Mouse (Mus musculus): ENCODE measurements around the gene Dck. TPM values are rescaled to one million over a fixed set of nuclear protein-coding genes. Genes with fewer than 3 reads are reported as not detected.

Gene Dck
- polyA plus RNA-seq, 1 experiment from 2014 or later = 96.1 TPM

- Histone ChIP-seq H3K27me3 (replicated peaks) (no peaks in the 10 kb centered on the region), H3K4me2 (no peak overlapping the region), H3K4me1 (no peaks in the 10 kb centered on the region), H3K27ac (no peak overlapping the region), H3K9ac (no peak overlapping the region), H3K9me3 (replicated peaks) (no peaks in the 10 kb centered on the region), H3K4me3 (no peak overlapping the region), H3K36me3 (peaks cover 60% of the 10 kb centered on the region)
- 73% methylated on average over 4 of the region's 4 CpGs for WGBS (ENCODE audit: insufficient replicate concordance)
- ATAC-seq = no peak
Measured at GRCm38 (mm10) chr5:88753199-88753598, 11.6 kb upstream of the Dck start.

- ATAC-seq = no peak
Measured at GRCm38 (mm10) chr5:88762611-88763010, 2.2 kb upstream of the Dck start.

GRCm38 (mm10) chr5:88764430-88764986 is 288 bp upstream of the Dck start:
- Histone ChIP-seq H3K4me3 (peak overlapping the region; percentile 91), H3K27me3 (replicated peaks) (no peaks in the 10 kb centered on the region), H3K9me3 (replicated peaks) (no peaks in the 10 kb centered on the region), H3K4me1 (peaks cover 48% of the 10 kb centered on the region), H3K9ac (peak overlapping the region; percentile 49), H3K4me2 (peak overlapping the region; percentile 80), H3K27ac (peak overlapping the region; percentile 78), H3K36me3 (peaks cover 25% of the 10 kb centered on the region)
- peak; percentile 53 for ATAC-seq
- WGBS (ENCODE audit: insufficient replicate concordance) = 1% methylated on average over 23 of the region's 23 CpGs

More at GRCm38 (mm10) chr5:88762611-88763010, 2.2 kb upstream of the Dck start:
- H3K36me3 ChIP-seq = peaks cover 26% of the 10 kb centered on the region
- no peak overlapping the region for H3K9ac ChIP-seq
- no peak overlapping the region for H3K4me3 ChIP-seq
- 91% methylated on average over 5 of the region's 5 CpGs for WGBS (ENCODE audit: insufficient replicate concordance)
- H3K27me3 ChIP-seq (replicated peaks) = no peaks in the 10 kb centered on the region
- H3K4me2 ChIP-seq = no peak overlapping the region
- no peaks in the 10 kb centered on the region for H3K9me3 ChIP-seq (replicated peaks)
- peaks cover 30% of the 10 kb centered on the region for H3K4me1 ChIP-seq
- H3K27ac ChIP-seq = no peak overlapping the region

- Histone ChIP-seq H3K4me1 (peaks cover 52% of the 10 kb centered on the region), H3K4me3 (peak overlapping the region; percentile 91), H3K36me3 (peaks cover 36% of the 10 kb centered on the region), H3K4me2 (peak overlapping the region; percentile 80), H3K9me3 (replicated peaks) (no peaks in the 10 kb centered on the region), H3K27me3 (replicated peaks) (no peaks in the 10 kb centered on the region), H3K9ac (peak overlapping the region; percentile 89), H3K27ac (peak overlapping the region; percentile 94)
- 5% methylated on average over 6 of the region's 6 CpGs for WGBS (ENCODE audit: insufficient replicate concordance)
- no peak for ATAC-seq
Measured at GRCm38 (mm10) chr5:88765587-88765986, 791 bp downstream of the Dck start.

- peaks cover 41% of the 10 kb centered on the region for H3K36me3 ChIP-seq
- H3K27ac ChIP-seq = peak overlapping the region; percentile 94
- peaks cover 52% of the 10 kb centered on the region for H3K4me1 ChIP-seq
- H3K27me3 ChIP-seq (replicated peaks) = no peaks in the 10 kb centered on the region
- no peak for ATAC-seq
- 47% methylated on average over 6 of the region's 6 CpGs for WGBS (ENCODE audit: insufficient replicate concordance)
- peak overlapping the region; percentile 89 for H3K9ac ChIP-seq
- no peaks in the 10 kb centered on the region for H3K9me3 ChIP-seq (replicated peaks)
- H3K4me3 ChIP-seq = peak overlapping the region; percentile 91
- peak overlapping the region; percentile 80 for H3K4me2 ChIP-seq
Measured at GRCm38 (mm10) chr5:88766121-88766520, 1.3 kb downstream of the Dck start.

GRCm38 (mm10) chr5:88766863-88767262 is 2.1 kb downstream of the Dck start:
- WGBS (ENCODE audit: insufficient replicate concordance) = 52% methylated on average over 5 of the region's 5 CpGs
- Histone ChIP-seq H3K4me3 (peak overlapping the region; percentile 91), H3K4me2 (peak overlapping the region; percentile 80), H3K27me3 (replicated peaks) (no peaks in the 10 kb centered on the region), H3K27ac (peak overlapping the region; percentile 94), H3K36me3 (peaks cover 49% of the 10 kb centered on the region), H3K4me1 (peaks cover 52% of the 10 kb centered on the region), H3K9ac (peak overlapping the region; percentile 89), H3K9me3 (replicated peaks) (no peaks in the 10 kb centered on the region)
- no peak for ATAC-seq

GRCm38 (mm10) chr5:88768201-88768600 is 3.4 kb downstream of the Dck start:
- H3K4me3 ChIP-seq = peak overlapping the region; percentile 91
- H3K9me3 ChIP-seq (replicated peaks) = no peaks in the 10 kb centered on the region
- H3K27me3 ChIP-seq (replicated peaks) = no peaks in the 10 kb centered on the region
- peak; percentile 38 for ATAC-seq
- H3K4me2 ChIP-seq = peak overlapping the region; percentile 80
- peaks cover 52% of the 10 kb centered on the region for H3K4me1 ChIP-seq
- peaks cover 57% of the 10 kb centered on the region for H3K36me3 ChIP-seq
- peak overlapping the region; percentile 94 for H3K27ac ChIP-seq
- WGBS (ENCODE audit: insufficient replicate concordance) = 32% methylated on average over 6 of the region's 6 CpGs
- peak overlapping the region; percentile 89 for H3K9ac ChIP-seq

GRCm38 (mm10) chr5:88782072-88782765 is 17.4 kb downstream of the Dck start:
- no peak for ATAC-seq
- H3K4me1 ChIP-seq = no peaks in the 10 kb centered on the region
- WGBS (ENCODE audit: insufficient replicate concordance) = 73% methylated on average over 7 of the region's 7 CpGs
- no peak overlapping the region for H3K9ac ChIP-seq
- no peak overlapping the region for H3K4me3 ChIP-seq
- H3K9me3 ChIP-seq (replicated peaks) = no peaks in the 10 kb centered on the region
- no peak overlapping the region for H3K4me2 ChIP-seq
- H3K36me3 ChIP-seq = peaks cover 82% of the 10 kb centered on the region
- H3K27me3 ChIP-seq (replicated peaks) = no peaks in the 10 kb centered on the region
- H3K27ac ChIP-seq = no peak overlapping the region

GRCm38 (mm10) chr5:88785059-88785458 is 20.3 kb downstream of the Dck start:
- H3K4me3 ChIP-seq = no peak overlapping the region
- no peaks in the 10 kb centered on the region for H3K4me1 ChIP-seq
- H3K9ac ChIP-seq = no peak overlapping the region
- H3K9me3 ChIP-seq (replicated peaks) = no peaks in the 10 kb centered on the region
- no peak overlapping the region for H3K4me2 ChIP-seq
- H3K27me3 ChIP-seq (replicated peaks) = no peaks in the 10 kb centered on the region
- ATAC-seq = no peak
- no peak overlapping the region for H3K27ac ChIP-seq
- H3K36me3 ChIP-seq = peaks cover 61% of the 10 kb centered on the region
- whole genome bisulfite sequencing (ENCODE audit: insufficient replicate concordance) = 82% methylated on average over 1 of the region's 1 CpGs

- WGBS (ENCODE audit: insufficient replicate concordance) = 48% methylated on average over 9 of the region's 9 CpGs
- no peak overlapping the region for H3K9ac ChIP-seq
- no peak overlapping the region for H3K4me3 ChIP-seq
- H3K36me3 ChIP-seq = peaks cover 13% of the 10 kb centered on the region
- H3K9me3 ChIP-seq (replicated peaks) = no peaks in the 10 kb centered on the region
- ATAC-seq = no peak
- H3K27ac ChIP-seq = no peak overlapping the region
- H3K27me3 ChIP-seq (replicated peaks) = no peaks in the 10 kb centered on the region
- H3K4me2 ChIP-seq = no peak overlapping the region
- no peaks in the 10 kb centered on the region for H3K4me1 ChIP-seq
Measured at GRCm38 (mm10) chr5:88790675-88791074, 25.9 kb downstream of the Dck start.

- no peak for ATAC-seq
- Histone ChIP-seq H3K9me3 (replicated peaks) (no peaks in the 10 kb centered on the region), H3K4me2 (no peak overlapping the region), H3K4me3 (no peak overlapping the region), H3K27ac (no peak overlapping the region), H3K4me1 (no peaks in the 10 kb centered on the region), H3K9ac (no peak overlapping the region), H3K36me3 (peaks cover 5% of the 10 kb centered on the region), H3K27me3 (replicated peaks) (no peaks in the 10 kb centered on the region)
- 30% methylated on average over 10 of the region's 10 CpGs for WGBS (ENCODE audit: insufficient replicate concordance)
Measured at GRCm38 (mm10) chr5:88791256-88792245, 26.8 kb downstream of the Dck start.

- H3K9me3 ChIP-seq (replicated peaks) = no peaks in the 10 kb centered on the region
- H3K4me2 ChIP-seq = no peak overlapping the region
- 68% methylated on average over 3 of the region's 3 CpGs for WGBS (ENCODE audit: insufficient replicate concordance)
- no peak overlapping the region for H3K27ac ChIP-seq
- no peak overlapping the region for H3K9ac ChIP-seq
- no peak for ATAC-seq
- no peak overlapping the region for H3K4me3 ChIP-seq
- H3K4me1 ChIP-seq = no peaks in the 10 kb centered on the region
- no peaks in the 10 kb centered on the region for H3K36me3 ChIP-seq
- H3K27me3 ChIP-seq (replicated peaks) = no peaks in the 10 kb centered on the region
Measured at GRCm38 (mm10) chr5:88793676-88794075, 28.9 kb downstream of the Dck start.
